Mouse (Mus musculus): ENCODE measurements at regions not wholly inside any gene's neighbourhood (a gene's known extent, or its start where the extent isn't known, plus 50 kb on each side); places are given as distances from the start of the nearest gene placed in this dataset.

DNA sequence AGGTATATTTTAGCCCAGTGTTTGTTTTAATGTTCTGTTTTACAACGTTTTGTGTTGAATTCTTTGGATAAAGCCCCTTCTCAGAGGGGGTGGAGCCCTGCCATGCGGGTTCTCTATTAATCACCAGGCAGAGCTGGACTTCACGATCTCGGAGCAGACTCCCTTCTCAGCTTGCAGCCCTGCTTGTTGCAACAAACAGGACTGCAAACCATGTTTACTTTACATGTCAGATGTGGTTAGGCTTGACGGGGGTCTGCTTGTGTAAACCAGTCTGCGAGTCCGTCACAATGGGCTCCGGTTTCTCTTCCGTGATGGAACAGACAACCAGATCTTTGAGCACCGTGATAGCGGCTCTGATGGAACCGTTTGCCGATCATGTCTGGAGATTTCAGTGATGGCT is 517.6 kb downstream of the Kcnj2 start:
- no peak for DNase-seq

DNA sequence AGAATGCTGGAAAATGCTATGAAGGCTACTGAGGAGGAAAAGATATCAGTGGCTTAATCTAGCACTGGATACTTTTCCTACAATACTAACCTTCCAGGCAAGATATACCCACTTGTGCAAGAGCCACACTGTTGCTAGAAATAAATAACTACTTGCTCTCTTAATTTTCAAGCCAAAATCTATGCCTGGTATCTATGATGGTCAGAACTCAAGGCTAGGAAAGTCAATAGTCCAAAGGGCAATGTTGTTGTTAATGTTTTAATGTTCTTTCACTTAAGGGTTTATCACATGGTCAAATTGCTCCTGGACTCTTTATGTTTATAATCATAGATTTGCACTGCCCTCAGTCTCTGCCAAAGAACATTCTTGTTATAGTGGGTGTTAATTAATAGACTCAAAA is 533.5 kb downstream of the Kcnj2 start:
- no peak for DNase-seq

DNA sequence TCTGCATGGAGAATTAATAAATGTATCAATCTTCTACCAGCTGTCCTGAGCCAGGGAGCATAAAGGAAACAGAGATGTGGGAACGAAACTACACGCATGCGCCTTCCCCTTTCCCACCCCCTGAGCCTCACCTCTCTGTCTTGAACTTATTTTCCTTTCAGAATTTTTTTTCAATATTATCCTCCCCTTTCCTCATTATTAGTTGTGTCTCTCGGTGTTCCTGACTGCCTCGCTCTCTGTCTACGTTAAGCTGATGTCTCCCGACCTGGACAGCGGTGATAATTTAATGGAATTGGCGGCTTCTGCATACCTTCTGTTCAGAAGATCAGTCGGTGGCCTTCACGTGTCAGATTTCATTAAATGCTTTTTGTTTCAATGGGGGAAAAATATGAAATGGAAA is 539.2 kb downstream of the Kcnj2 start:
- DNase-seq: peak; percentile 24 to 53

DNA sequence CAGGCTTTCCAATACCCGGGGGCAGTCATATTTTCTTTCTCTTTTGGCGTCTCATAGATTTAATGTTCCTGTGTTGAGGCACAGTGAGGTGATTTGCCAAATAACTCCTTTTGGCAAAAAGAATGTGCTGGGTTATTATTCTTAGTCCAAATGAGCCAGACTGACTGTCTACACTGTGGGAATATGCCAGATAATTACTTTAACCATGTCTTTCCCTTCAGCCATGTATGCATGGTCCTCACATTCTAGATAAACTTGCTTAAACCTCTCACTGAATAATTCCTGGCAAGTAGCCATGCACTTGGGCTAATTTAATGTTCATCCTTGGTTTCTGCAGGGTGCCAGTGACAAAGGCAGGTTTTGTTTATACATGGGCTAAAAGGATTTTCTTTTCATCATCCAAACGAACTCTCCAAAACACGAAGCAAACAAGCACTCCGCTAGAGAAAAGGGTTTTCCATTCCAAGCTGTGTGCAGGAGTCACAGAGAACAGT is 544.6 kb downstream of the Kcnj2 start:
- peak; percentile 11 to 30 for DNase-seq

DNA sequence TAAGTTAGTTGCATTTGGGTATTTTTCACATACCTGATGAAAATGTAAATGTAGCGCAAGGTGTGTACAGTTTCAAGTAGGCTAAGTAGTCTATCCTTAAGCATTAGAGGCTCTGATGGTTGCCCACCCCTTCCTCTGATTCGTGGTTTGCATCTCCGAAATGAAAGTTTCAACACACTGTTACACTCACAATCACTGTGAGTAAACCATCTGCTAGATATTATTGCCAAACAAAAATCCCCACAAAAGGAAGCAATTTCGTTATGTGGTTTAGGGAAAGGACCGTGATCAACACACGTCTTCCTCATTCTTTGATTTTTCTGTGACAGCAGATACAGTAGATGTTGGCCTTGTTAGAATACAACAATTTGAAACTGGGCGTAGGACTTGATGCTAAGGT is 577.6 kb downstream of the Kcnj2 start:
- DNase-seq: no peak

DNA sequence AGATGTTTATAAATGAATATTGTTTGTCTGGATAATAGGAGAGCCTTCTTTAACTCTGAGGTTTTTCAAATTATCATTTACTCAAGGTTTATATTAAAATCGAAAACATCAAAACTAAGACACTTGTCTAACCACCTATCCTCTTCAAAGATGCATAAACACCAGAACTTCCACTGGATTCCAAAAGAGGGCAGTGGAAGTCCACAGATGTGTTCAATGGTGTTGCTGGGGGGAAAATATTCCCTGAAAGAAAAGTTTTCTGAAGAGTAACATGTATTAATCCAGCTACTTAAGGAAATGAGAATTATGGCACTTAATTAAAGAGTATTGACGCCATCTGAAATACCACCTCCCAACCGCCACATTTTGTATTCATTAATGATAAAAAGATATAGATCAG is 586.9 kb downstream of the Kcnj2 start:
- DNase-seq: peak; percentile 49 to 50

DNA sequence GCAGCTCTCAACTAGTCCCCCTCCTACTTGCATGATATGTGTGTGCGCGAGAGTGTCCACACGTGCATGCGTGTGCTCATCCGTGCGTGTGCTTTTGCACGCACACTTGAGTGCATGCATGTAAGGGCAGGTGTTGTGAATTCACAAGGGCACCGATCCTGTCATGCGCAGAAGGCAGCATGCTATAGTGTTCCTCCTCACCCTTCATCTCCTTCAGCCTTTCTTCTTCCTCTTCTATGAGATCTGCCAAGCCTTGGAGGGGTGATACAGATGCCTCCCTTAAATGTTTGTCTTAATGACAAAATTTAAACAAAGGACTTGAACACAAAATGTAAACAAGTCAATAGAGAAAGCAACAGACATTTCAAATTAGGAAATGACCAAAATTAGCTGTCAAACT is 591.8 kb downstream of the Kcnj2 start:
- no peak for DNase-seq

DNA sequence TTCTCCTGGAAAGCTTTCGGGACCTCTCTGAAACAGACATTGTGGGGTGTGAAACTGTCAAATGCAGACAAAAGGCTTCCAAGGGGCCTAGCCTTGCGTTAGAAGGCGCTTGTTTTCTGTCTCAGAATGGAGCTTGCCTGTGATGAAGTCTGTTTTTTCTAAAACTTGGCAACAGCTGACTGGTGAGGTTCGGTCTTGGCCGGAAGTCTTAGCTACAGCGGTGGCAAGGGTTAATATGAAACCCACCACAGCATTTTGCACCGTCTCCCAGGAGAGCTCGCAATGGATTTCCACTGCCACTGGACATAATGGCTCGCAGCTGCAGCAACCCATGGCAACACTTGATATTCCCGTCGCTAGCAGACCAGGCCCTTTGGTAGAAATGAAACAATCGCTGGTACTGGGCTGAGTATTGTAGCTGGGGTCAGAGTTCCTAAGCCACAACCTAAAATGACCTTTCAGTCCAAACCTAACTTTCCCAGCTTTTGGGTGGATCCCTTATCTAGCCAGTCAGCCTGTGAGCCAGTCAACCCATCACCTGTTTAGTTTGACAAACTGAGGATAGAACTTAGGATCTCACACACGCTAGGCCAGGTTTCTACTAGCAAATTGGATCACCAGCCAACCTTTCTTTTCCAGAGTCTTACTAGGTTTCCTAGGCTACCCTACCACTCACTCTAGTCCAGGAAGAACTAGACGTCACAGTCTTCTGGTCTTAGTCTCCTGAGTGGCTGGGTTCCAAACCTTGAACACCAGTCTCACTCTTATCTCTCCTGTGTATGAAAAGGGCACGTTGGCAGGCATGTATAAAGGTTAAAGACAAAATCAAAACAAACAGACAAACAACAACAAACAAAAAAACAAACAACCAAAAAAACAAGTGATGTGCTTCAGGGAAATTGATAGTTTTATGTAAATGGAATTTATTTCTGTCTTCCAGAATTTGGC is 592.7 kb downstream of the Kcnj2 start:
- DNase-seq: no peak

DNA sequence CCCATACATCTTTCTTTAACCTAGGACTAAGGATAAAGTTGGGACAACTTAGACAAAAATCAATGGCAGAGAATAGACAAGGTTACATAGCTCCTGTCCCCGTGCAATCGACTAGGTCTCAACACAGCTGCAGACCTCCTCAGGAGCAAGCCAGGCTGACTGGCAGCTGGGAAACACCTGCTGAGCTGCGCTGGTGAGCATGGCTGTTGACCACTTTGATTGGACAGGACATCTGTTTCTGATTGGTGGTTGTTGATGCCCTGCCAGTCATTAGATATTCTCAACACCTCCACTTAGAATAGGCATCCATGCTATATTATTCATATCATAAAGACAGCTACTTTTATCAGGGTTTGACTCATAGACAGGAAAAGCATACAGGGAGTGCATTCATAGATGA is 597.3 kb downstream of the Kcnj2 start:
- no peak for DNase-seq

DNA sequence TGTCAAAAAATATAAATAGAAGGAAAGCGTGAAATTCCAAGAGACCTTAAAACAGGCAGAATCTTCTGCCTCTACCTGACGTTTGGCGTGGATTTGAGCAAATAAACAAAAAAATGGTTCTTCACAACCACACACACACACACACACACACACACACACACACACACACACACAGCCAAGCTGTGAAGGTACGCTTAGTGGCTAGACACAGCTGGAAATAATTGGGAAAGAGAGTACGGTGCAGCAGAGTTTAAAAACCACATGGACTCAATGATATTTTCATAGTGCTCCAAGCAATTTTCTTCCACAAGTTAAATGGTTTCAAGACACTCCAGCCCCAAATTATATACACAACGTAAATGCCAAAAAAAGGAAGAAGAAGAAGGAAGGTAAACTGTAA is 600.4 kb downstream of the Kcnj2 start:
- DNase-seq: no peak

DNA sequence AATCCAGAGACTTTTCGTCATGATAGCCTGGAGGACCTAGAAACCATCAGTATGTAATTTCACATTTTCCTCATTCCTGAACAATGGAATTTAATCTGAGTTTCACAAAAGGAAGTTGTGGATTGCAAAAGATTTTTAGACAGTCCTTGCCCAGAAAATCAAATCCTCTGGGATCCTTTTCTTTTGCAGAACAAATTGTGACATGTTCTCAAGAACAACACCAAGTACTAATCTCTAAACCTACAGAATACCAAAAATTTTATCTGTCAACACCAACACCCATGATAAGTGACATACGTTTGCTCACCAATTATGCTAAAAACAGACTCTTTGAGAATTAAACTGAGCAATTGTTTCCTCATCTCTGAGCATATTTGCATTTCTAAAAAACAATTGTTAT is 605.9 kb downstream of the Kcnj2 start:
- no peak for DNase-seq

DNA sequence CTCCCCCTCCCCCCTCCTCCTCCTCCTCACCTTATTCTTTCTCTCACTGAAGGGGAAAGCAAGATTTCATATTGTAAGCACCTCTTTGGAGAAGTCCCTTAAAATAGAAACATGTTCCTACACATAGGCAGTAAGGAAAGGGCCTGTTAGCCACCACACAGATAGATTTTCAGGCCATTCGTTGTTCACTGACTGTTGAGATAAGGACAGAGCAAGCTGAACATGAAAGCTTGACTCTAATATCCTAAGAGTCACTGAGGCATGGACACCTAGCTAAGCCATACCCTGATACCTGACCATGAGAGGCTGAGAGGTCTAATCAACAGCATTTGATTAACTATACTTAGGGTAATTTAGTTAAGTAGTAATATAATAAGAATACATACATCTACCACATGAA is 609.7 kb downstream of the Kcnj2 start:
- no peak for DNase-seq

DNA sequence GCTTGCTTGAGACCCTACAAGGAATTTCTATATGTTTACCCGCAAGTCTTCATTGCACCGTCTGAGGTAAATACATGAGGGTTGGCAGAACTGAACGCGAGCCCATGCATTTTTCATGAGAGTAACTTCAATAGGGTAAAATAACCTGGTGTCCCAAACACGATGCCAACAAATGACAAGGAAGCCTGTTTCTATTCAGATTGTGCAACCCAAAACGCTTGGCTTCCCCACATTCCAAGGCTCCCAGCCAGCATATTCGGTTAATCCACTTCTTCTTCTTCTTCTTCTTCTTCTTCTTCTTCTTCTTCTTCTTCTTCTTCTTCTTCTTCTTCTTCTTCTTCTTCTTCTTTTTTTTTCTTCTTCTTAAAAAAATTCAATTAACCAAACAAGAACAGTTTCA is 616.4 kb downstream of the Kcnj2 start:
- no peak for DNase-seq

DNA sequence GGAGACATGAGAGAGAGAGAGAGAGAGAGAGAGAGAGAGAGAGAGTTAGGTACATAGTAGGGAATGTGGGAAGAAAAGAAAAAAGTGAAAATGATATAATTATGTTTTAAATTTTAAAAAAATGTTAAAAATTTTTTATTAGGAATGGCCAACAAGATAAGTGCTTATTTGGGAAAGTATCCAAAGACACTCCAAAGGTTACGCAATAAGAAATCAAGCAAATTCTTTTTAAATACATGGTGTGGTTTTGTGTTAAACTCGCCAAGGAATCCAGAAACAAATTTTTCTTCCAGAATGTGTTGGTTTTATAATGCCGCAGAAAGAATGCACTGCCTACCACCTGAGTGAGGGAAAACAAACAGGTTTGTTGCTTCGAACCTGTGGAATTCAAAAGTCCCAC is 617.9 kb downstream of the Kcnj2 start:
- DNase-seq: no peak

DNA sequence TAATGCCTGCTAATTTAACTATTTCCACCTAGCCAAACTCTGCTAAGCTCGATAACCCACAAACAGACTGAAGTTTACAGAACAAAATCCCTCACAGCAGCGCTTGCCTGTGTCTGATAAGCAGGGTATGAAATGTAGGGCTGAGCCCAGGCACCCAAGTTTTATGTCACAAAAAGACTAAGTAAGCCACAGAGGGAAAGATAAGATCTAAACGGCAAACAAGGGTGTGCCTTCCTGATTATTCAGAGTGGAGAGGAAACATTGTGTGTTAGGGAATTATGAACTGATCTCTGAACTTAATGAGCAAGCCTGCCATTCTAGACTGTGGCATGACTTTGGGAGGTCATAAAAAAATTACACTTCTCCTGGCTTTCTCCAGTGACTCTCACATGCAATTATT is 621.8 kb downstream of the Kcnj2 start:
- no peak for DNase-seq

DNA sequence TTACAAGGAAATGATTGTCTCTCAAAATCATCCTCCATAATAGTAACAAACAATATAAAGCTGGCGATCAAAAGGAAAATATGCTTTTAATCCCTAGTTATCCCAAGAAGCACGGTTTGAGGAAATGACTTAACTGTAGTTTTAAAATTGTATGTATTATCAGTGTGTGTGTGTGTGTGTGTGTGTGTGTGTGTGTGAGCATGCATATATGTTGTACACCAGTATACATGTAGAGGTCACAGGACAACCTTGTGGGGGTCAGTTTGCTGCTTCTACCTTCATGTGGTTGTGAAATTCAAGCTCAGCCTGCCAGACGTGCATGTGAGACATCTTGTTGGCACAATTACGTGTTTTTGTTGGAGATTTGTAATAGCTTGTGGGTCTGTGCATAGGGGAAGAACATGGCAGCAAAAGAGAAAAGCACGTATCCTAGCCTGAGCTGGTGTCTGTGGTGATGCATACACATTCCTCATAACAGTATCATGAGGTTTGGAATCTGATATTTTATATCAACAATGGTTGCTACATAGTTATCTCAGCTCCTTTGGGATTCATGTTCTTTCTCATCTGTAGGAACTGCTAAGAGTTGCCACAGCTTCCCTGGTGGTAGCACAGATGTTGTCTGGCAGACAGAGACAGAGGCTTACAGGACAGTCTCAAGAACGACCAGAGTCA is 622.4 kb downstream of the Kcnj2 start:
- no peak for DNase-seq

DNA sequence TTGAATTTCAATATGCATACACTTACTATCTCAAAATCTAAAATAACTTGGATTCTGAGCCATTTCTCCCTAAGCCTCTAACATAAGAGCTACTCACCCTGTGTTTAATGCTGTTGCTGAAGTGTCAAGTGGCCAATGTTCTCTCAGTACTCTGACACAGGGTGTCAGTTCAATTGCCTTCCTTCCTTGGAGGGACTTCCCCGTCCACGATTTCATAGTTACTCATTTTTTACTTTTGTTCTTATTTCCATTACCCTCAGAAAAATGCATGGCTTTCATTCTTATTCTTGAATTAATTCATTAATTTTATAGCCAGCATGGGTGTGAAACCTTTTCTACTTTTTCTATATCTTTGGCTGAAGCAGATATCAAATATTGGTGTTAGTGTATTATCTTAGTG is 623.9 kb downstream of the Kcnj2 start:
- DNase-seq: no peak

DNA sequence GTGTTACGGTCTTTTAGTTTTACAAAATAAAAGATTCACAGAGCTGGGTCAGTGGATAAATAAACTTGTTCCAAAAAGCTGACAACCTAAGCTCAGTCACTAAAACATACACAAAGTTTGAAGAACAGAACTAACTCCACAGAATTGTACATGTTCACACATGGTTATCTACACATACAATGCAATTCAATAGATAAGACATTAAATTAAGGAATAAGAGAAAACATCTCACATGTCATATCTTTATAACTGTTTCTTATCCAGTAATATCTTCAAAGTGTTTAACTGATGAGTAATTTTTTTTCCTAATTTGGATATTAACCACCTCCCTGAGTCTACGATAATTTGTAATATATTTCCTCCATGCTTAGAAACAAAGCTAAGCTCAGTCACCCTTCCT is 625.5 kb downstream of the Kcnj2 start:
- no peak for DNase-seq

DNA sequence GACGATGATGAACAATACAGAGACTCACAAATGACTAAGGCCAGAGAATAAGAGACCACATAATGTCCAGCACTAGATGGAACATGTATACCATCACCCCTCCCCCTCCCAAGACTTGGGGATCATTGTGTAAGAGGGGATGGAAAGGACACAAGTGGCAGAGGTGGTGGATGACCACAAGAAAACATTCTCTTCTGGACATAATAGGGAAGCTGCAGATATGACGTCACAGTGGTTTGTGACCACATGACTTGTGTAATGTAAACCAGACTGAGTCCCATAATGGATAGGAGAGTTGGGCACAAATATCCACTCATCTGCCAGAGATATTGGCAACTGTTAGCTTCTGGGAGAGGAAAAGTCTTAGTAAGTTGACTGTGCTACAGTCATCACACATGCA is 630.7 kb downstream of the Kcnj2 start:
- no peak for DNase-seq

DNA sequence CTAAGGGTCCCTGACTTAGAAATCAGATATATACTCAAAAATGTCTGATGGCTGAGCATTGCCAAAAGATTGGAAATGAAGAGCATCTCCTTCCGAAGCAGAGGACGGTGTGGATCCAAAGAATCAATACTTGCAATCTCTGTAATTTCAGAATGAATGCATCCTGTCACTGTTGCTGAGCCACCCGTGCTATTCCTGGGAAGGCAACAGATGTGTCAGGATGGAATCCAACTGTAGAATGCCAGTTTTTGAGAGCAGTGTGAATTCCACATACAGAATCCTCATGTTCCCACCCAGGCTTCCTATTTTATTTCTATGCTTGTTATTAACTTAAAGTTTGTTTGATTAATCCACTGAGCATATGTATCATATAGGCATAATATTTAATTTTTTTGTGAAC is 633.9 kb downstream of the Kcnj2 start:
- peak in 1 of 2 experiments; percentile 15 for DNase-seq

DNA sequence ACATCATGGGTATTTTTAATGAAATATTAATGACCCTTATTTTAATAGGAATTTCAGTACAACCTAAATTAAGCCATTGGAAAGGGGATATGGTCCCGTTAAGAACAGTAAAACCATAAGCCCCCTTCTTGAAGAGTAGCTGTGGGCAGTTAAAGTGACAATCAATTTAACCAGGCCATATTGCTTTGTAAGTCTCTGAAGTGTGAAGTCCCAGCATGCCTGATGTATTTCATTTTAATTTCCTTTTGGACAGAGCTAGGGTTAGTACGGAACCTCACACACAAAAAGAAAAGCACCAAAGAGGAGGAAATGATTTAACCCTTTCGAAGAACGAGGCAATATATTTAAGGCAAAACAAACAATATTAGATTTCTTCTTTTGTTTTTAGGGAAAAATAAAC is 640.9 kb downstream of the Kcnj2 start:
- no peak for DNase-seq

DNA sequence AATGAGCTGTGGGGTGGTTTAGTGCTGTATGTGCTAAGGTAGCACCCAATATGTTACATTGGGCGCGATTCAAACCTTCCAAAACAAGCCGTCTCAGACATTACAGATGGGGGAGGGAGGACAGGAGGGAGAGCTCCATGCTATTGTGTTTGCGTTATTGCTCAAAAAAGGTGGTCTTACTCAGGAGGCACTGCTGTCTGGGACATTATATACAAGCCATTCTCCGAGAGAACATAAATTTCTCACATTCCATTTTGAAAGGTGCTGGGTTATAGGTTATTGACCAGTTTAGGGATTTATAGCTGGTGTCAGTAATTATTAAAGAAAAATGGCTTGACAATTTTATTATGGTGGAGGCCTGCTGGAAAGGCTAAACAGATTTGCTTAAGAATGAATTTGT is 649.4 kb downstream of the Kcnj2 start:
- no peak for DNase-seq

DNA sequence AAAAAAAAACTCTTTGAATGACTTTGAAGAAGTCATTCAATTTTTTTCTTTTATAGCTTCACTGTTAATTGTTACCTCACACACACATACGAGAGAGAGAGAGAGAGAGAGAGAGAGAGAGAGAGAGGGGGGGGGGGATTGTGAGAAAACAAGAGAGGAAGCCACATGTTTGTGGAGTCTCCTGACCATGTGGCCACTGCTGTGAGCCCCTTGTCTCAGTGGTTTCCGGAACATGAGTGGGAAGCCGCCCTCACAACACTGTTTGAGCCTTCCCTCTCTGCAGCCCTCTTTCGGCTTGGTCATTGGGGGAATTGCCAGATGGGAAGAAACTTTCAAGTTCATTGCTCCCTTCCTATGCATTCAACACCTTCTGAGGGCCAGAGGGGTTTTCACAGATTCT is 656.3 kb downstream of the Kcnj2 start:
- DNase-seq: no peak

DNA sequence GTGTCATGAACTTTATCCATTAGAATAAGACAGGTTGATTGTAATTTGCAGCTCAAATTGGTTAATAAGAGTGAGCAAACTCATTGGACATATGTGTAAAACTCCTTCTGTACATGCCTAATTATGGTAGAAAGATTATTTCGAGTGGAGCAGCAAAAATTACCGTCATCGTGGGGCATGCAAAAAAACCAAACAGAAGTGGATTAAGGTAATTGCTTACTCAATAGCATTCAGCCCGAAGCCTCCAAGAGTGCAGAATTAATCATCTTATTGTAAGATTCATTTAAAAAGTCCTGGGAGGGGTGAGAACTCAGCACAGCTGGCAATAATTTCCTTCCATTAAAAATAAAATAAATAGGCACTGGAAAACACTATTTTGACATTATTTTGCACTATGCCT is 662.2 kb downstream of the Kcnj2 start:
- DNase-seq: no peak
